ENCODE assay signal across 28 mouse cellular contexts in the genomic region with DNA sequence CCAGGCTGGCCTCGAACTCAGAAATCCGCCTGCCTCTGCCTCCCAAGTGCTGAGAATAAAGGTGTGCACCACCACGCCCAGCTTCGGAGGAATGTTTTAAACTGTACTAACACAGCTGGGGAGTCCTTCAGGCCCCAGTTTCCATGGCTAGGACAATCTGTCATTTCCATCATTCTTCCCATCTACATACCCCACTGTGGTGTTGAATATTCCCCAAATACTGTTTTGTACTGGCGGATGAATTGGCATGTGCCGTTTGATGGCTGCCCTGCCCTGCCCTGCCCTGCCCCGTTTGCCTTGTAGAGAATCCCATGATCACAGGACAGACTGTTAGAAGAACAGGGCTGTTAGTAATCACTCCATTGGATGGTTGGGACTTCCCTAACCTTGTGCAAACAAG.
DNase-seq lines count a peak whose midpoint lies in the region; ATAC-seq and TF ChIP-seq lines count a peak whose summit lies in the region.
"Had no signal": no experiment of that assay in that cellular context is flagged by ENCODE, and none has a peak within 500 bp of the region (broad histone marks: within the 10 kb centered on the region; RNA-seq: fewer than 3 reads in every experiment).

No protein-coding gene starts in this region.

- no peak overlapping the region for H3K27ac ChIP-seq in liver, embryonic 12.5 days
- no peak overlapping the region for H3K27ac ChIP-seq in liver, postnatal 0 days (ENCODE audit: low read depth)
- H3K27ac ChIP-seq in intestine, postnatal 0 days (ENCODE audit: low read depth, low read length) = no peak overlapping the region
- H3K27ac ChIP-seq in hindbrain, embryonic 14.5 days = no peak overlapping the region
- H3K27ac ChIP-seq: forebrain, embryonic 10.5 days; forebrain, embryonic 13.5 days; heart, embryonic 15.5 days; hindbrain, embryonic 10.5 days; hindbrain, embryonic 13.5 days; hindbrain, postnatal 0 days had no signal

- no peak overlapping the region for H3K9ac ChIP-seq in liver, embryonic 12.5 days
- H3K9ac ChIP-seq in liver, postnatal 0 days (replicated peaks) = no peak overlapping the region
- no peak overlapping the region for H3K9ac ChIP-seq in intestine, postnatal 0 days (ENCODE audit: low read depth, low read length)
- no peak overlapping the region for H3K9ac ChIP-seq in hindbrain, embryonic 14.5 days
- H3K9ac ChIP-seq: forebrain, embryonic 13.5 days; heart, embryonic 12.5 days; heart, embryonic 15.5 days; hindbrain, embryonic 13.5 days had no signal

- TF ChIP-seq CTCF in liver, postnatal 0 days (IDR thresholded peaks at IDR 0.05; ENCODE audit: low read depth) = no peak
- TF ChIP-seq CTCF in intestine, postnatal 0 days (IDR thresholded peaks at IDR 0.05; ENCODE audit: low read depth) = no peak

- ATAC-seq in liver, embryonic 12.5 days = 0 out of 2 replicates have a peak, but pooled peaks have one; percentile 22
- ATAC-seq in liver, postnatal 0 days = no peak
- ATAC-seq in intestine, postnatal 0 days = peak; percentile 31; the same call in 1 of the 2 replicates
- no peak for ATAC-seq in hindbrain, embryonic 14.5 days (ENCODE audit: low FRiP score)
- ATAC-seq: activated CD4-positive, CD25-positive, alpha-beta regulatory T cell, adult 4 months; forebrain, embryonic 13.5 days; forebrain, embryonic 16.5 days; hindbrain, postnatal 0 days; inflammation-experienced regulatory T-cells, adult 6 months; Patski had no signal

- H3K4me1 ChIP-seq in liver, embryonic 12.5 days = peaks cover 14% of the 10 kb centered on the region; the same call in 1 of the 2 replicates
- H3K4me1 ChIP-seq in liver, postnatal 0 days (ENCODE audit: insufficient read depth) = peaks cover 12% of the 10 kb centered on the region
- peaks cover 7% of the 10 kb centered on the region; the same call in 1 of the 2 replicates for H3K4me1 ChIP-seq in intestine, postnatal 0 days (replicated peaks; ENCODE audit: control insufficient read depth, insufficient read depth, low read length)
- H3K4me1 ChIP-seq in hindbrain, embryonic 14.5 days (replicated peaks; ENCODE audit: control insufficient read depth, insufficient read depth, low read length) = peaks cover 37% of the 10 kb centered on the region

- H3K4me3 ChIP-seq in liver, embryonic 12.5 days = no peak overlapping the region
- no peak overlapping the region for H3K4me3 ChIP-seq in liver, postnatal 0 days (ENCODE audit: low read depth, low read length)
- H3K4me3 ChIP-seq in intestine, postnatal 0 days (ENCODE audit: low read depth, low read length) = no peak overlapping the region
- H3K4me3 ChIP-seq in hindbrain, embryonic 14.5 days (replicated peaks; ENCODE audit: low read length) = no peak overlapping the region
- H3K4me3 ChIP-seq: forebrain, embryonic 10.5 days; forebrain, embryonic 13.5 days; heart, embryonic 12.5 days; heart, embryonic 15.5 days; hindbrain, embryonic 10.5 days; hindbrain, embryonic 13.5 days had no signal

- H3K27me3 ChIP-seq in liver, embryonic 12.5 days (replicated peaks) = no peaks in the 10 kb centered on the region
- H3K27me3 ChIP-seq in liver, postnatal 0 days (ENCODE audit: insufficient read depth, low read length) = no peaks in the 10 kb centered on the region
- no peaks in the 10 kb centered on the region for H3K27me3 ChIP-seq in intestine, postnatal 0 days (replicated peaks; ENCODE audit: control insufficient read depth, insufficient read depth, low read length)
- no peaks in the 10 kb centered on the region for H3K27me3 ChIP-seq in hindbrain, embryonic 14.5 days (ENCODE audit: control insufficient read depth, insufficient read depth, low read length)
- H3K27me3 ChIP-seq: forebrain, embryonic 13.5 days; heart, embryonic 12.5 days; heart, embryonic 15.5 days; hindbrain, embryonic 13.5 days; Patski had no signal

- WGBS in liver, embryonic 12.5 days (ENCODE audit: insufficient replicate concordance) = 77% methylated on average over 7 of the region's 7 CpGs
- WGBS in liver, postnatal 0 days (ENCODE audit: insufficient replicate concordance) = 68% methylated on average over 6 of the region's 7 CpGs
- WGBS in intestine, postnatal 0 days = 69% methylated on average over 6 of the region's 7 CpGs
- 89% methylated on average over 7 of the region's 7 CpGs for WGBS in hindbrain, embryonic 14.5 days

- no peaks in the 10 kb centered on the region for H3K36me3 ChIP-seq in liver, embryonic 12.5 days
- H3K36me3 ChIP-seq in liver, postnatal 0 days (replicated peaks; ENCODE audit: insufficient read depth, low read length) = no peaks in the 10 kb centered on the region
- H3K36me3 ChIP-seq in intestine, postnatal 0 days (ENCODE audit: control insufficient read depth, insufficient read depth) = no peaks in the 10 kb centered on the region; the same call in 1 of the 2 replicates
- peaks cover 4% of the 10 kb centered on the region; the same call in 1 of the 2 replicates for H3K36me3 ChIP-seq in hindbrain, embryonic 14.5 days (replicated peaks; ENCODE audit: control insufficient read depth, insufficient read depth)
- H3K36me3 ChIP-seq: G1E had no signal

- TF ChIP-seq EP300 in liver, postnatal 0 days (IDR thresholded peaks at IDR 0.05; ENCODE audit: low read depth) = no peak

- no peak for DNase-seq in liver, postnatal 0 days
- DNase-seq in ZHBTc4 (ENCODE audit: low read depth, low spot score) = peak; percentile 75
- DNase-seq in gastrocnemius, postnatal 36 days = no peak
- DNase-seq in hindbrain, embryonic 14.5 days (ENCODE audit: low spot score) = no peak
- DNase-seq: adrenal gland, adult 8-10 months; adrenal gland, postnatal 25 days; B cell, adult 2 months; cerebellum, adult 11-12 months; cerebellum, adult 8-10 months; cerebellum, postnatal 10 days; gastrocnemius, postnatal 10 days; heart, adult 11 months; heart, postnatal 10 days; heart, postnatal 36 days had no signal

- intact Hi-C loops in gastrocnemius, postnatal 36 days (cut with DNase I) = no loop called here

- H3K4me2 ChIP-seq in liver, embryonic 12.5 days = no peak overlapping the region
- no peak overlapping the region for H3K4me2 ChIP-seq in liver, postnatal 0 days (ENCODE audit: low read depth, low read length)
- H3K4me2 ChIP-seq in intestine, postnatal 0 days (replicated peaks; ENCODE audit: low read depth) = no peak overlapping the region
- H3K4me2 ChIP-seq in hindbrain, embryonic 14.5 days (replicated peaks) = no peak overlapping the region
- H3K4me2 ChIP-seq: forebrain, embryonic 13.5 days; heart, embryonic 12.5 days; heart, embryonic 15.5 days; hindbrain, embryonic 13.5 days had no signal

- no peaks in the 10 kb centered on the region for H3K9me3 ChIP-seq in liver, embryonic 12.5 days (replicated peaks)
- H3K9me3 ChIP-seq in liver, postnatal 0 days (ENCODE audit: low read length) = no peaks in the 10 kb centered on the region
- H3K9me3 ChIP-seq in intestine, postnatal 0 days (ENCODE audit: control insufficient read depth) = no peaks in the 10 kb centered on the region
- no peaks in the 10 kb centered on the region for H3K9me3 ChIP-seq in hindbrain, embryonic 14.5 days (ENCODE audit: control insufficient read depth, low read length)
- H3K9me3 ChIP-seq: forebrain, embryonic 10.5 days; forebrain, embryonic 13.5 days; heart, embryonic 12.5 days; heart, embryonic 15.5 days; hindbrain, embryonic 10.5 days; hindbrain, embryonic 13.5 days had no signal

Comparison
In these comparisons a context has a peak if more than half of its experiments do, and no peak if none do; other contexts are left out.
1. ATAC-seq: peak in liver, embryonic 12.5 days (single experiment) and intestine, postnatal 0 days (single experiment); none in liver, postnatal 0 days (single experiment) and hindbrain, embryonic 14.5 days (single experiment).